Mouse (Mus musculus): ENCODE measurements around the gene Rad50.

DNA sequence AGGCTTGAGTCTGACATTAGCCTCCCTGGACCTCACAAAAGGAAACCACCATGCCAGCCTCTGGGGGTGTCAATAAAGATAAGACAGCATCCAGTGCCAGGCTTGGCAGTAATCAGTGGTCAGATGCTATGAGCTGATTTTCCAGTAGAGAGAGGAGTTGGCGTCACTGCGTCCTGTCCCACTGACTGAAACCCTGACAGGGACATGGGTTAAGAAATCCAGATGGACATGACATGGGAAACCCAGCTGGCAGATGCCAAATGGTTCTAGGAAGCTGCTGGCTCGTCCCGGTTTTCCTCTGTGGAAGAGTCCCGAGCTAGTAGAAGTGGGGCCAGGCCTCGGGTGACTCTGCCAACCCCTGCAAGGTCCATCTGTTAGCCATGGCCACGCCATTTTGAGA is 73.5 kb downstream of the Rad50 start:
- TF ChIP-seq CTCF (IDR thresholded peaks at IDR 0.05; ENCODE audit: low read depth) (no peak), EP300 (optimal IDR thresholded peaks at IDR 0.05) (no peak)

Measured in stomach, postnatal 0 days (tissue).